Mouse (Mus musculus) hindbrain, embryonic 13.5 days (tissue): ENCODE data around the gene Sord. TPM values are rescaled to one million over a fixed set of nuclear protein-coding genes. Genes with fewer than 3 reads are reported as not detected.

ENCODE experiments used
- ATAC-seq: fragments of 200-750 bp; cut with Nextera tagmentation; 2 replicates; pipeline ENCODE4 v1.8.0; 2017; ENCODE audit warnings: moderate TSS enrichment; ENCODE audit not compliant: low FRiP score
- H3K27ac ChIP-seq: fragments of 300-500 bp; sonication (generic); 2 replicates; pipeline ENCODE4 v1.5.1; 2015; ENCODE audit warnings: inconsistent platforms, mild to moderate bottlenecking, moderate library complexity
- H3K27me3 ChIP-seq: fragments of 300-500 bp; sonication (generic); 2 replicates; pipeline ENCODE4 v1.6.1; 2015; ENCODE audit warnings: mild to moderate bottlenecking, inconsistent platforms
- H3K36me3 ChIP-seq: fragments of 300-500 bp; sonication (generic); 2 replicates; pipeline ENCODE4 v1.6.1; 2015; ENCODE audit warnings: mild to moderate bottlenecking, inconsistent platforms
- H3K4me1 ChIP-seq: fragments of 300-500 bp; sonication (generic); replicated peaks from 2 replicates; pipeline ENCODE4 v1.6.1; 2015; ENCODE audit warnings: inconsistent platforms
- H3K4me2 ChIP-seq: fragments of 300-500 bp; sonication (generic); 2 replicates; pipeline ENCODE4 v1.6.1; 2015; ENCODE audit warnings: inconsistent platforms, mild to moderate bottlenecking, moderate library complexity
- H3K4me3 ChIP-seq: fragments of 300-500 bp; sonication (generic); 2 replicates; pipeline ENCODE4 v1.5.1; 2015; ENCODE audit warnings: mild to moderate bottlenecking, inconsistent platforms
- H3K9ac ChIP-seq: fragments of 300-500 bp; sonication (generic); 2 replicates; pipeline ENCODE4 v1.6.1; 2015; ENCODE audit warnings: mild to moderate bottlenecking, inconsistent platforms
- H3K9me3 ChIP-seq: fragments of 300-500 bp; sonication (generic); 2 replicates; pipeline ENCODE4 v1.6.1; 2016; ENCODE audit warnings: inconsistent platforms
- WGBS: fragments of 180-500 bp; shearing (Covaris S2); methylation state at CpG from one replicate; pipeline ENCODE4 v1.1.7; 2015; 5-methylcytosine and 5-hydroxymethylcytosine counted together
- polyA plus RNA-seq: library from polyadenylated mRNA; unstranded; fragments of >200 nt; fragmentation: Nextera tagmentation; extraction: Ambion mirVana; gene quantifications from 2 replicates; pipeline ENCODE4 v1.2.1, GENCODE M21; 2015

Sord gene
- polyA plus RNA-seq, 1 experiment from 2014 or later, result 18.7 TPM

- H3K9ac ChIP-seq, result no peak overlapping the region
- no peak overlapping the region for H3K27ac ChIP-seq
- 60% methylated on average over 5 of the region's 5 CpGs for WGBS
- H3K36me3 ChIP-seq, result no peaks in the 10 kb centered on the region
- no peak overlapping the region for H3K4me2 ChIP-seq
- no peaks in the 10 kb centered on the region for H3K4me1 ChIP-seq
- H3K9me3 ChIP-seq, result no peaks in the 10 kb centered on the region
- H3K4me3 ChIP-seq, result no peak overlapping the region
- no peaks in the 10 kb centered on the region for H3K27me3 ChIP-seq
- ATAC-seq, result no peak
Measured at GRCm38 (mm10) chr2:122221798-122222197, 12.8 kb upstream of the Sord start.

GRCm38 (mm10) chr2:122222272-122222671 lies 12.3 kb upstream of the Sord start:
- Histone ChIP-seq H3K9me3 (no peaks in the 10 kb centered on the region), H3K4me2 (no peak overlapping the region), H3K27me3 (no peaks in the 10 kb centered on the region), H3K9ac (no peak overlapping the region), H3K27ac (no peak overlapping the region), H3K4me3 (no peak overlapping the region), H3K36me3 (no peaks in the 10 kb centered on the region), H3K4me1 (no peaks in the 10 kb centered on the region)
- WGBS, result 95% methylated on average over 5 of the region's 5 CpGs
- ATAC-seq, result no peak

- Histone ChIP-seq H3K4me2 (no peak overlapping the region), H3K27me3 (no peaks in the 10 kb centered on the region), H3K36me3 (no peaks in the 10 kb centered on the region), H3K27ac (no peak overlapping the region), H3K9ac (no peak overlapping the region), H3K9me3 (no peaks in the 10 kb centered on the region), H3K4me1 (no peaks in the 10 kb centered on the region), H3K4me3 (no peak overlapping the region)
- no peak for ATAC-seq
Measured at GRCm38 (mm10) chr2:122223654-122224053, 10.9 kb upstream of the Sord start.

GRCm38 (mm10) chr2:122230395-122230794 lies 4.2 kb upstream of the Sord start:
- Histone ChIP-seq H3K27ac (no peak overlapping the region), H3K4me2 (no peak overlapping the region), H3K4me1 (peaks cover 10% of the 10 kb centered on the region), H3K27me3 (no peaks in the 10 kb centered on the region), H3K4me3 (no peak overlapping the region), H3K9ac (no peak overlapping the region), H3K36me3 (no peaks in the 10 kb centered on the region), H3K9me3 (no peaks in the 10 kb centered on the region)
- WGBS, result 92% methylated on average over 6 of the region's 6 CpGs
- no peak for ATAC-seq

DNA sequence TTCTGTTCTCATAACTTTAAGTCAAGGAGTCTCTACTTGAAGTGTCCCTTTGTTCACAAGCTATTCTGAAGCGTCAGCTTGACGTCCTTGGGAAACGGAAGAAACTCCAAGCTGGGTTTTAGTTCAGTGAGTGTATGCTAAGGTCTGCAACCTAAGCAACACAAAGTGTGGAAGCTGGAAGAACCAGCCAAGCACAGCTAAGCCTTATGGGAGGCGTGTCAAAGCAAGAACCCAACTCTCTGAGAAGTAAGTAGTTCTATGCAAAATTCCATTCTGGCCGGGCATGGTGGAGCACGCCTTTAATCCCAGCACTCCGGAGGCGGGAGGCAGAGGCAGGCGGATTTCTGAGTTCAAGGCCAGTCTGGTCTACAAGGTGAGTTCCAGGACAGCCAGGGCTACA lies 2.9 kb upstream of the Sord start:
- 68% methylated on average over 9 of the region's 9 CpGs for WGBS
- H3K4me2 ChIP-seq, result no peak overlapping the region
- no peaks in the 10 kb centered on the region for H3K9me3 ChIP-seq
- H3K27ac ChIP-seq, result no peak overlapping the region
- no peak for ATAC-seq
- H3K36me3 ChIP-seq, result no peaks in the 10 kb centered on the region
- H3K4me3 ChIP-seq, result no peak overlapping the region
- H3K27me3 ChIP-seq, result no peaks in the 10 kb centered on the region
- H3K9ac ChIP-seq, result no peak overlapping the region
- peaks cover 10% of the 10 kb centered on the region for H3K4me1 ChIP-seq

GRCm38 (mm10) chr2:122233341-122233740 lies 1.2 kb upstream of the Sord start:
- ATAC-seq, result no peak
- no peaks in the 10 kb centered on the region for H3K9me3 ChIP-seq
- 60% methylated on average over 5 of the region's 5 CpGs for WGBS

GRCm38 (mm10) chr2:122233759-122234557 lies 591 bp upstream of the Sord start:
- peak; percentile 52 for ATAC-seq
- Histone ChIP-seq H3K27me3 (no peaks in the 10 kb centered on the region), H3K4me1 (peaks cover 10% of the 10 kb centered on the region), H3K27ac (peak overlapping the region; percentile 78), H3K36me3 (no peaks in the 10 kb centered on the region), H3K9me3 (no peaks in the 10 kb centered on the region), H3K9ac (peak overlapping the region; percentile 70), H3K4me3 (peak overlapping the region; percentile 58), H3K4me2 (peak overlapping the region; percentile 67)
- 6% methylated on average over 26 of the region's 26 CpGs for WGBS

More at GRCm38 (mm10) chr2:122233341-122233740, 1.2 kb upstream of the Sord start:
- no peak overlapping the region for H3K27ac ChIP-seq
- no peak overlapping the region; the same call in 1 of the 2 replicates for H3K4me3 ChIP-seq
- H3K9ac ChIP-seq, result no peak overlapping the region
- H3K27me3 ChIP-seq, result no peaks in the 10 kb centered on the region
- peaks cover 10% of the 10 kb centered on the region for H3K4me1 ChIP-seq
- no peaks in the 10 kb centered on the region for H3K36me3 ChIP-seq
- H3K4me2 ChIP-seq, result peak overlapping the region; percentile 67

DNA sequence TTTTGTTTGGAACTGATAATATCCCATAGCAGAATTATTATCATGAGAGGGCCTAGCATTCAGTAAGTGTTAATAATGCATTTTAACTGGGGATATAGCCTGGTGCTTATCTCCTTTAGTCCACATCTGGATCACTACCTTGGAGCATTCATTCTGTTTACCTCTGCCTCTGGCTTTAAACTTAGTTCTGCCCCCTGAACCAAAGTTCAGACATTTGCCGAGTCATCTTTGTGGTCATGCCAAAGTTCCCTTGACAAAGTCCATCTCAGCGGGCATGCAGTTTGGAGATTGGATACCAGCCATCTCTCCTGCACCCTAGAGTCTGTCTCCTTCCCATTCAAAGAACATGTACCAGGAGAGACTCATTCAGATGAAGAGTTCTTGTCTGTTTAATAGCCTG lies 876 bp downstream of the Sord start:
- Histone ChIP-seq H3K36me3 (no peaks in the 10 kb centered on the region), H3K4me2 (peak overlapping the region; percentile 67), H3K27me3 (no peaks in the 10 kb centered on the region), H3K4me1 (peaks cover 10% of the 10 kb centered on the region), H3K27ac (no peak overlapping the region), H3K9me3 (no peaks in the 10 kb centered on the region), H3K4me3 (peak overlapping the region; percentile 58), H3K9ac (peak overlapping the region; percentile 70)
- ATAC-seq, result no peak
- 84% methylated on average over 2 of the region's 2 CpGs for WGBS

- Histone ChIP-seq H3K27me3 (no peaks in the 10 kb centered on the region), H3K27ac (no peak overlapping the region), H3K9me3 (no peaks in the 10 kb centered on the region), H3K4me3 (no peak overlapping the region), H3K4me2 (no peak overlapping the region), H3K9ac (no peak overlapping the region), H3K36me3 (no peaks in the 10 kb centered on the region), H3K4me1 (peaks cover 10% of the 10 kb centered on the region)
- ATAC-seq, result no peak
Measured at GRCm38 (mm10) chr2:122236321-122236720, 1.8 kb downstream of the Sord start.

DNA sequence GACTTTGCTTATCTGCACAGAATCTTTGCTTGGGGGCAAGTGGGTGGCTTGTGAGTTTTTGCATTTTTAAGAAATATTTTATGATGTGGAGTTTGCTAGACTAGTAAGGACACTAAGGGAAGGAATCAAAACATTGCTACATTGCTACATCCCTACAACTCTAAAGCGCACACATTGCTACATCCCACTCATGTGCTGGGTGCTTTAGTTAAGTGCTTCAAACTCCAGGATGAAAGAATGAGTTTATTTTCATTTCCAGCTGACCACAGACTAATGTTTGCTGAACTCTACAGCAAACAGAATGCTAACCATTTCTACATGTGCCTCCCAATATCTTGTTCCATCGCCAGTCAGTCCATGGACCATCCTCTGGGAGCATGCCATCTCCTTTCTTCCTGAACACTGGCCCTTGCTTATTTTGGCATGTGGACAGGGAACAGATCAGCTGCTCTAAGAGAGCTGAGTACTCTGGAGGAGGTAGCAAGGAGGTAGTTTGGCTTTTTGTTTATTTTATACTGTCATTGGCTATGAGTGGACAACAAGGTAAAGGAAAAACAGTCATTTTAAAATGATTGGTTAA lies 3.4 kb downstream of the Sord start:
- Histone ChIP-seq H3K9me3 (no peaks in the 10 kb centered on the region), H3K4me2 (no peak overlapping the region), H3K27me3 (no peaks in the 10 kb centered on the region), H3K9ac (no peak overlapping the region), H3K4me3 (no peak overlapping the region), H3K4me1 (peaks cover 10% of the 10 kb centered on the region), H3K27ac (no peak overlapping the region), H3K36me3 (no peaks in the 10 kb centered on the region)
- ATAC-seq, result no peak
- WGBS, result 95% methylated on average over 2 of the region's 2 CpGs

GRCm38 (mm10) chr2:122240735-122241134 lies 6.2 kb downstream of the Sord start:
- H3K4me3 ChIP-seq, result no peak overlapping the region
- no peaks in the 10 kb centered on the region for H3K4me1 ChIP-seq
- no peaks in the 10 kb centered on the region for H3K9me3 ChIP-seq
- ATAC-seq, result no peak
- no peaks in the 10 kb centered on the region for H3K27me3 ChIP-seq
- H3K9ac ChIP-seq, result no peak overlapping the region
- H3K27ac ChIP-seq, result no peak overlapping the region
- no peaks in the 10 kb centered on the region for H3K36me3 ChIP-seq
- H3K4me2 ChIP-seq, result no peak overlapping the region

DNA sequence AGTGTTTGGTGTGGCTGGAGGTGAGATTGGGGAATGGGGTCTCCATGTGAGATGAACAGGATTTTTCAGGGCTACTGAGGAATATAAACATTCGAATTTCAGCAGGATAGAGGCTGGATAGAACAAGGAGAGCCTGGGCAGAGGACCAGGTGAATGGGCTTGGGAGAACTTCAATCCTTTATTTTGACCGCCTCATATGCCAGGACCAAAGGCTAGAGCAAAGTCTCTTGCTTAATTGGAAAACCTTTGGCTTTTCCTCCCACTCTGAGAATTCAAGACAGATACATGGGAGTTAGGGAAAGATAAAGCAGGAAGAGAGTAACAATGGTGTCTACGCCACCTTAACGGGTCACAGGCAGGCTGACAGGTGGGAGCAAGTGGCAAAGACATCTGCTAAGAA lies 6.7 kb downstream of the Sord start:
- no peak overlapping the region for H3K4me2 ChIP-seq
- WGBS, result 92% methylated on average over 4 of the region's 4 CpGs
- ATAC-seq, result no peak

DNA sequence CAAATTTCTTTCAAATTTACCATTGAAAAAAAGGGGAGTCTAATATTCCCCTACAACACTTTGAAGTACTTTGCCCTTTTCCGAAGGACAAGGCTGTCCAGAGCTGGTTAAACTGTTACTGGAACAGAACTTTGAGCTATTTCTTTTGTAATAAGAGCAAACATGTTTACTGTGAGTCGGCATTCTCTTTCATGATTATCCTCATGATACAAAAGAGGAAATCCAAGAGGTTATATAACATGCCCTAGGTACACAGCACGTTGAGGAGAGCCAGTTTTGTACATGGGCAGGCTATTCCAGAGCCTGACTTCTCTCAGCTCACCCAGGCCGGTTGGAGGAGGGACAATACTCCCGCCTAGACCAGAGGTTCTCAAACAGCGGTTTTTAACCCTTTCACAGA lies 7.4 kb downstream of the Sord start:
- 76% methylated on average over 6 of the region's 6 CpGs for WGBS
- ATAC-seq, result no peak
- no peak overlapping the region for H3K9ac ChIP-seq
- H3K9me3 ChIP-seq, result no peaks in the 10 kb centered on the region
- H3K36me3 ChIP-seq, result no peaks in the 10 kb centered on the region; the same call in 1 of the 2 replicates
- no peak overlapping the region for H3K4me3 ChIP-seq
- H3K27ac ChIP-seq, result no peak overlapping the region
- no peak overlapping the region for H3K4me2 ChIP-seq
- no peaks in the 10 kb centered on the region for H3K27me3 ChIP-seq
- H3K4me1 ChIP-seq, result no peaks in the 10 kb centered on the region

More for the DNA sequence above, 6.7 kb downstream of the Sord start:
- no peak overlapping the region for H3K4me3 ChIP-seq
- no peak overlapping the region for H3K9ac ChIP-seq
- H3K36me3 ChIP-seq, result no peaks in the 10 kb centered on the region
- no peaks in the 10 kb centered on the region for H3K4me1 ChIP-seq
- H3K9me3 ChIP-seq, result no peaks in the 10 kb centered on the region
- no peak overlapping the region for H3K27ac ChIP-seq
- no peaks in the 10 kb centered on the region for H3K27me3 ChIP-seq
